Mouse (Mus musculus) right cerebral cortex, postnatal 4 days (tissue): ENCODE results near the gene Zfp174.
"Not testable (repeated sequence)": the region's sequence is repeated elsewhere in the genome, so short reads cannot be mapped to it uniquely, and the experiment has no call there.

Experiments used
- DNase-seq: peaks from one replicate; pipeline ENCODE4 v3.0.0-alpha.2; 2022

The Zfp174 gene

DNA sequence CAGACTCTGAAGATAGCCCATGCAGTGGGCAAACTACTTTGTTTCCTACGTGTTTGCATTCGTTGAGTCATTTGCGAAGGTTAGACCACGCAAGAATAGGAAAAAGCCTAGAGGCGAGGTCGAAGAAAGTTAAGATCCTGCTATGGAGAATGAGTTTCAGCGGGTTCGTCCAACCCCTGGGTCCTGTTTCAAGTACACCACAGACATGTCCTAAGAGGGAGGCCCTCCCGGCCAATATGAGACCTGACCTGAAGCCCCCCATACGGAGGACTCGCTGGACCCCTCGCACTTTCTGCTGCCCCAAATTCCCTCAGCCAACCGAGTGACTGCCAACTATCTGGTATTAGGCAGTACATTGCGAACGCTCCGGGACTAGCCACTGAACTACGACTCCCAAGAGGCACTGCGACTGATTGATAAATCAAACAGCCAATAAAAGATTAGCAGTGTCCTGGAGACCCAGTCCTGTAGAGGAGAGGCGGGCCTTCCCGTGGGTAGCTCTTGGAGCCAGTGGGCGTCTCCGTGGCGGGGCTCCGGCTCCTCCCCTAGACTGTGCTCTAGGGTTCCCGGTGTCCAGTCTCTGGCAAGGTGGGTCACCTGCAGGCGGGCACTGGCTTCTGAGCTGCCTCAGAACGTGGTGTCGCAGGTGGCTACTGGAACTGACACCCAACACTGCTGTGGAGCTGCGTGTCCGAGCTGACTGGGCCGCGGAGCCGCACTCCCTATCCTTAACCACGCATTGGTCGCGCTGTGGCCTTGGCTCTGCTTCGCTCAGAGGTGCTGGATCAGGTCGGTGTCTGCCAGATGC, at the start of gene Zfp174:
Zfp174 (plus strand) TSS at position 558 of the 808 bp plus-strand sequence.
- DNase-seq = peak; percentile 82

DNA sequence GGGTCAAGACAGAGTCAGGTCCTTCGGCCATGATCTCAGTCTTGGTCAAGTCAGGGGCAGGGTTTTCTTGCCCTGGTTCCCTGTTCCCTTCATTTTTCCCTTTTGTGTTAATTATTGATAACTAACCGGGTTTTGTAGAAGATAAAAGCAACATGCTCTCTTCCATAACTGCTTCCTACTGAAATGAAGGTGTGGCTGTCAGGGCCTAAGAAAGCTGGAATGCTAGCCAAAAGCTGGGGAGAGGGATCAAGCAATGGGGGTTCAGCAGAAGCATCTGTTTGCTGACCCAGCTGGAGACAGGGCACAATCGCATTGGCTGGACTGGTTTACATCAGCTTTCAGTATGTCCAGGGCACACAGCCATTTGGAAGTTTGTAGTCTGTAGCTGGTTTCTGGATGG, 38.9 kb upstream of the Zfp174 start:
- no peak for DNase-seq

DNA sequence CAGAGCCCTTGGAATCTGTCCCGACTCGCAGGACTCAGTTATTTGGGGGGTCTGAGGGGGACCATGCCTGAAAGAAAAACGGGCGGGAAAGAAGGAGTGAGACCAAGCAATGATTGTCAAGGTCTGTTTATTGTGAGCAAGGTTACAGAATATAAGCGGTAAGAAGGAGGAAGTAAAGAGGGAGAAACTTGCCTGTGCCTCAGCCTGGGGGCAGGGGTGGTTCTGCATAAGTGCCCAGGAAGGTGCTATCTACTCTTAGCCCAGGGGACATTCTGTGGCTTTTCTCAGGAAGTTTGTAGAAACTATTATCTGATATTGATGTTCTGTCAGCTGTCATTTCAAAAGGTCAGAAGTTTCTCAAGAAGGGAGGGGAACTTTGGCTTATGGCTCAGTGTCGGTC, 32.4 kb upstream of the Zfp174 start:
- DNase-seq = not testable (repeated sequence)

DNA sequence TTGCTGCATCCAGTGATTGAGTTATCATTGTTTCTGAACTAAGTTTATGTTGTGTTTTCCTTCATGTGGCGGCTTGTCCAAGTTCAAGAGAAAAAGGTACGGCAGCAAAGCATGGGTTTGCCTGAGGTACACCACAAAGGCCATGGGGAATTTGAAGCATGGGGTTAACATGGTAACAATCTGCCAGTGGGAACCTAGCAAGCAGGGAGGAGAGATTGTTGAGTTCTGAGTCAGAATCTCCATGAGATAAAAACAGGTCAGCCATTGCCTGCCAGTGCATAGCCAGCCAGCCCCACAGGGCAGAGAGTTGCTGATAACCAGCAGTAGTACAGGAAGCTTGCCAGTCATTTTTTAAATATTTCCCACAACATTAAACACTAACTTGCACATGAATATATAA, 26.9 kb upstream of the Zfp174 start:
- DNase-seq = no peak

DNA sequence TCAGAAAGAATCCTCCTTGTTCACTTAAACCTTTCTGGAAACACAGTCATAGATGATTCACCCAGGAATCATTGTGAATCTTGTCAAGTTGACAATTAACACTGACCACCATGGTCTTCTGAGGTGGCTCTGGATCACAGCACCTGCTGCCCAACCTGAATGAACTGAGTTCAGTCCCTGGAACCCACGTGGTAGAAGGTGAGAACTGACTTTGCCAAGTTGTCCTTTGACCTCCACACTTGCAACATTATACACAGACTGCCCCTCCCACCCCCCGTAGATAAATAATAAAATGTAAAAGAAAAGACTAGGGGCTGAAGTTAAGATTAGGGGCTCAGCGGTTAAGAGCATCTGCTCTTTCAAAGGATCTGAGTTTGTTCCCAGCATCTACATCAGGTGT, 19.0 kb upstream of the Zfp174 start:
- DNase-seq = no peak

DNA sequence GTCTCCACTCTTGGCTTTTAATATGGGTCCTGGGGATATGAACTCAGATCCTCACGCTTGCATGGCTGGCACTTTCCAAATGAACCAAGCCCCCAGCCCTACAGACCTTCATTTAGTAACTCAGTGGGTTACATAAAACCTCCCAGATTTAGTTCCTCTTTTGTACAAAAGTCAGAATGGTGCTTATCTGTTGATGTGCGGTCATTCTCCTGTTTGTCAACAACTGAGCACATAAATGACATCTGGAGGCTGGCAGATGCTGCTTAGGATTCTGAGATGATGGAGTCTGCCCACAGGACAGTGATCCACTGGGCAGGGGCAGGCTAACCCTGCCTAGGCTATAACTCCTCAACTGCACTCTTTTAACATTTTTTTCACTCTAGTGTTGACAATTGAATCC, 17.3 kb upstream of the Zfp174 start:
- no peak for DNase-seq

DNA sequence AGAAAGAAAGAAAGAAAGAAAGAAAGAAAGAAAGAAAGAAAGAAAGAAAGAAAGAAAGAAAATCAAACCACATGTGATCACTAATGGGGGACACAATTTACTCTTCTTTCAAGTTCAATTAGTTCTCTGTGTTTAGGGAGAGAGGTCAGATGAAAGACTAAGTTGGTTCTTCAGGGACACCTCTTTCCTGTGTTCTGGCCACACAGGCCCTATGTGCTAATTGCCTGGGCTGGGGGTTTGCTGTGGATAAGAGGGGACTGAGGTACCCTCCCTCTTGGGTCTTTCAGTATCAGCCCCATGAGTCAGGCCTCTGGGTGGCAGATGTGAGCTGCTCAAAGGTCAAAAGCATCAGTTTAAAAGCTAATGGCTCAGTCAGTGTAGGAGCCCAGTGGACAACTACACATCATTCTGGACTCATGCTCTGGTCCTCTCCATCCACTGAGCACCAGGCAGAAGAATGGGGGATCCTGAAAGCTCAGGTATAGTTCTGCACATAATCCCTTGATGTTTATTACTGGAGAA, 16.4 kb upstream of the Zfp174 start, which contains the start of gene Olfr15:
Olfr15 (plus strand) TSS at position 291 of the 522 bp plus-strand sequence.
- DNase-seq = no peak

DNA sequence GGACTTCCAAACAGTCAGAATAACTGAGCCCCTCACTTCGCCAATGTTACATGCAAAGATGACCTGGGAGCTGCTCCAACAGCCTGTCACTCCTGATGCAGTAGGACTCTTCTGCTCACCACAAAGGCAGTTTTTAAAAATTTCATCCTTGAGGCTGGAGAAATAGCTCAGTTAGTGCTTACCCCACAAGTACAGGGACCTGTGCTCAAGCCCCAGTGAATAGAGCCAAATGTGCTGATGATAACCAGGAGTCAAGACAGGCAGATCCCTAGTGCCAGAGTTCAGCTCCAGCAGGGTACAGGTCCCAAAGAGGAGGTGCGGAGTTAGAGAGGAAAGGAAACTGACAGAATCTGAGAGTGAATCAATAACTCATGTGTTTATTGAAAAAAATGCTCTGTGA, 11.6 kb upstream of the Zfp174 start:
- DNase-seq = no peak

DNA sequence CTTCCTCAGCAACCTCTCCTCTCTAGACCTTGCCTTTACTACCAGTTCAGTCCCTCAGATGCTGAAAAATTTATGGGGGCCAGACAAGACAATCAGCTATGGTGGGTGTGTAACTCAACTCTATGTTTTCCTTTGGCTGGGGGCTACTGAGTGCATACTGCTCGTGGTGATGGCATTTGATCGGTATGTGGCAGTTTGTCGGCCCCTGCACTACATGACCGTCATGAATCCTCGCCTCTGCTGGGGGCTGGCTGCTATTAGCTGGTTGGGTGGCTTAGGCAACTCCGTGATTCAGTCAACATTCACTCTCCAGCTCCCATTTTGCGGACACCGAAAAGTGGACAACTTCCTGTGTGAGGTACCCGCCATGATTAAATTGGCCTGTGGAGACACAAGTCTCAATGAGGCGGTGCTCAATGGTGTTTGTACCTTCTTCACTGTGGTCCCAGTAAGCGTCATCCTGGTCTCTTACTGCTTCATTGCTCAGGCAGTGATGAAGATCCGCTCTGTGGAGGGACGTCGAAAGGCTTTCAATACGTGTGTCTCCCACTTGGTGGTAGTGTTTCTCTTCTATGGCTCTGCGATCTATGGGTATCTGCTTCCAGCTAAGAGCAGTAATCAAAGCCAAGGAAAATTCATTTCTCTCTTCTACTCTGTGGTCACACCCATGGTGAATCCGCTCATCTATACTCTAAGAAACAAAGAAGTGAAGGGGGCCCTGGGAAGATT, 7.7 kb upstream of the Zfp174 start:
- no peak for DNase-seq

DNA sequence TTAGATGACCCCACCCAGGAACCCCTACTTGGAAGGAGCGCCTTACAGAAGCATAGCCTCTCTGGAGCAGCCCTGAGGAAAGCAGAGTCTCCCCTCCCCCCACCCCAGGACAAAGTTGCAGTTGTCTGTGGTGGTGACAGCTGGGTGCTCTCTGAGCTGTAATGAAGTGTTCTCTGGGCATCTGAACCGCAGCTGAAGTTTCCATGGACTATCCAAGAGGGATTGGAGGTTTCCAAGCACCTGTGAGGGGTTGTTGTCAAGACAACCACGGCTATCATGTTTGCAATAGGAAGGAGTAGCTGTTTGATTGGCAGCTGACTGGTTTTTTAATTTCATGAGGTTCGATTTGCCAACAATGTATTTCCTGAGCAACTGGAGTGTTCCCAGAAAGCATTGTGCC, 4.1 kb upstream of the Zfp174 start:
- DNase-seq = no peak

DNA sequence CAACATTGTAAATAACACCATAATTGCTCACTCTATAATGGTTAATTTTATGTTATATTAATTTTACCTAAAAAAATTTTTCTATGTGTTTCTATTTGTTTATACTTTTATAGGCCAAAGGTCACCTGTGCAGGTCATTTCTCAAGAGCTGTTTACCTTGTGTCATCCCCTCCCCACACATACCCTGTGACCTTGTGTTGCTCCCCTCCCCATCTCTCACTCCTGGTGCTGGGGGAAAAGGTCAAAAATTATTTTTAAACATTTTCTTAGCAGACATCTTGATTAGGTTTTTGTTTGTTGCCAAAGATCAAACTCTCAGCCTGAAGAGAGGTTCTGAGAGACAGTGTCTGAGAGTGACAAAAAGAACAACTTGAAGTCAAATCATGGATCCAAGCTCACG, 3.3 kb upstream of the Zfp174 start:
- no peak for DNase-seq

DNA sequence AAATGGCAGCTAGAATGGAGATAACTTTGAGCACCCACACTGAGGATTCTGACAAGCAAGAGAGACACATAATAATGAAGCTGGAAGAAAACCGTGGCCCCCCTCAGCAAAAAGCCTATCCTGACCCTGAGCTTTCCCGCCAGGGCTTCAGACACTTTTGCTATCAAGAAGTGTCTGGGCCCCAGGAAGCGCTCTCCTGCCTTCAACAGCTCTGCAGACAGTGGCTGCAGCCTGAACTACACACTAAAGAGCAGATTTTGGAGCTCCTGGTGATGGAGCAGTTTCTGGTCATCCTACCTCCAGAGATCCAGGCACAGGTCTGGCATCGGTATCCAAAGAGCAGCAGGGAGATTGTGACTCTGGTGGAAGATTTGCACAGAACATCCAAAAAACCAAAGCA, 803 bp downstream of the Zfp174 start:
- no peak for DNase-seq

DNA sequence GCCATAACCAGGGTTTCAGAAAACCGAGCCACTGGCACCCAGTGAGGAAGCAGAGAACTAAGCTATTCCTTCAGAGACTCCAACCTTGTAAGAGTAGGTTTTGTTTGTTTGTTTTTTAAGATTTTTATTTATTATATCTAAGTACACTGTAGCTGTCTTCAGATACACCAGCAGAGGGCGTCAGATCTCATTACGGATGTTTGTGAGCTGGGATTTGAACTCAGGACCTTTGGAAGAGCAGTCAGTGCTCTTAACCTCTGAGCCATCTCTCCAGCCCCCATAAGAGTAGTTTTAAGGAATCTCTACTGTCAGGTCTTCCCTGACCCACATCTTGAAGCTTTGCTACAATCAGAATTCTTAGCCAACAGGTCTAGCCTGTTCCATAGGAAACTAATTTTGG, 1.3 kb downstream of the Zfp174 start:
- no peak for DNase-seq

DNA sequence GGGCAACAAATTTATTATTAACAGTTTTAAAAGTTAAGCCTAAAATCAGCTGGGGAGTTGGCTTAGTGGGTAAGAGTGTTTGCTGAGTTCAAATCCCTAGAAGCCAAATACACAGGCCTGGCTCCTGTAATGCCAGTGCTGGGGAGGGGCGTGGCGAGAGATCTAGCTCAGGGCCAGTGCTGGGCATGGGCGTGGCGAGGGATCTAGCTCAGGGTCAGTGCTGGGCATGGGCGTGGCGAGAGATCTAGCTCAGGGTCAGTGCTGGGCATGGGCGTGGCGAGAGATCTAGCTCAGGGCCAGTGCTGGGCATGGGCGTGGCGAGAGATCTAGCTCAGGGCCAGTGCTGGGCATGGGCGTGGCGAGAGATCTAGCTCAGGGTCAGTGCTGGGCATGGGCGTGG, 4.2 kb downstream of the Zfp174 start:
- not testable (repeated sequence) for DNase-seq

DNA sequence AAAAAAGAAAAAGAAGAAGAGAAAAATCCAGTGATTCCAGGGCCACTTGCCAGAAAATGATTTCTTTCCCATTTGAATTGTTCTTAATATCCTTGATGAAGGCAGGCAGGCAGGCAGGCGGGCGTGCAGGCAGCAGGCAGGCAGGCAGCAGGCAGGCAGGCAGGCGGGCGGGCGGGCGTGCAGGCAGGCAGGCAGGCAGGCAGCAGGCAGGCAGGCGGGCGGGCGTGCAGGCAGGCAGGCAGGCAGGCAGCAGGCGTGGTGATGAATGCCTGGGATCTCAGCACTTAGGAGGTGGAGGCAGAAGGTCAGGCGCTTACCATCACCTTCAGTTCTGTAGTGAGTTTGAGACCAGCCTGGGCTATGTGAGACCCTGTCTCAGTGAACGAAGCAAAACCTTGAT, 5.5 kb downstream of the Zfp174 start:
- DNase-seq = no peak

DNA sequence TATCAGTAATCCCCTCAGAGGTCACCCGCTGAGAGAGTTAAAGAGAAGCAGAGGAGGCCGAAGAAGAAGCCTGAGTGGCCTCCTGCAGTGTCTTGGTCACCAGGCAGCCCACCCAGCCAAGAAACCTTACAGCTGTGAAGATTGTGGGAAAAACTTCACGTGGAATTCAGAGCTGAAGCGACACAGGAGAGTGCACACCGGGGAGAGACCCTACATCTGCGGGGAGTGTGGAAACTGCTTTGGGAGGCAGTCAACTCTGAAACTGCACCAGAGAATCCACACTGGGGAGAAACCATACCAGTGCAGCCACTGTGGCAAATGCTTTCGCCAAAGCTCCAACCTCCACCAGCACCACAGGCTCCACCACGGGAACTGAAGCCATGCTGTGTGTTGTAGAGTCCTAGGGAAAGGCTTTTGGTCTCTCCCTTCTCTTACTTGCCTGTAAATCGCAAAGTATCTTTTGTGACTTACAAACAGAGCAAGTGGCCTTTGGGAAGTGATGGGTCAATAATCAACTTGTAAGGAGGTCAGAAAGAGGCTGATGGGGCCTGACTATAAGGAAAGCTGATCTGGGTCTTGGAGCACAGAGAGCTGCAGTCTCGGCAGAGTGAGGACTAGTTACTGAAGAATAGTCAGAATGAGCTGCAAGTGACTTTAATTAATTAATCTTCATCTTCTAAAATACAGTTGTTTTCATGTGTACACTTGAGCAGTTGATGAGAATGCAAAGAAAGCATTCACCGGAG, 7.5 kb downstream of the Zfp174 start:
- DNase-seq = no peak

DNA sequence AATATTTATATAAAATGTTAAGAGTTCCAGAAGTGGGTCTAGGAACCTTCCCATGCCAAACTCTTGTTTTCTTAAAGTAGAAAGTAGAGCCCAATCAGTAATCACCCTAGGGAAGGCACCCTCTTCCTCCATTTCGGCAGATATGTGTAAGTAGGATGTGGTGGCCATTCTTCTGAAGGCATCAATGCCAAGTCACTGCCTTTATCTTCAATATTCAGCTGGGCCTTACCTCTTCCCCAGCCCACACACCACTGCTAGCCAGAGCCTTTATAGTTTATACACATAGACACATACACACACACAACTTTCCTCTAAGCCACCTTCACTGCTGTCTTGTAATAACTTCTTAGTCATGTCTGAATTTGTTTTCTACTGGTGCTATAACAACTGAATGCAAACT, 8.7 kb downstream of the Zfp174 start:
- no peak for DNase-seq

DNA sequence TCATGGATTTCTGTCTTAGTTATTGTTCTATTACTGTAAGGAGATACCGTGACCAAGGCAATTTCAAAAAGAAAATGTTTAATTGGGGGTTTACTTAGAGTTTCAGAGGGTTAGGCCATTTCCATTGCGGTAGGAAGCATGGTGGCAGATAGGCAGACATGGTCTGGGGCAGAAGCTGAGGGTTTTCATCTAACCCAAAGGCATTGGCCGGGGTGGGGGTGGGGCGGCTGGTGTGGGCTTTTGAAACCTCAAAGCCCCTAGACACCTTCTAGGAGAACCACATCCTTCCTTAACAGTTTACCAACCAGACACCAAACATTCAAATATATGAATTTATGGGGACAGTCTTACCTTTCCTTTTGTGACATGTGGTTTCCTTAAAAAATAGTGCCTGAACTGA, 12.2 kb downstream of the Zfp174 start:
- DNase-seq = no peak

DNA sequence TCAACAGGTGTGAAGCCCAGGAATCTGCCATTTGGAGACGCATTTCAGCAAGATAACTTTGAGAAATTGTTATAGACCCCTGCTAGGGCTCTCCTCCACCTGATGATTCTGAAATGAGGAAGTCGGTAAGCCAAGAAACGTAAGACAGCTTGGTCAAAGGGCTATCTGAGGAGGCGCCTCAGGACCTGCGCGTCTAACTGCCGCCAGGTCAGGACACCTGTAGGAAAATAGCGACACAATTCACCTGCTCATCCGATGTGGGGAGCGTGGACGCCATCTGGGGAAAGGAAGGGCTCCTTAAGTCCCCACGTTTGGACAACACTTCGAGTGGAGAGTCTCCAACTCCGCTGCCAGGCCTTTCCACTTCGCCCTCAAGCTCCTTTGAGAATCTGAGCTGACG, 24.7 kb downstream of the Zfp174 start:
- no peak for DNase-seq

DNA sequence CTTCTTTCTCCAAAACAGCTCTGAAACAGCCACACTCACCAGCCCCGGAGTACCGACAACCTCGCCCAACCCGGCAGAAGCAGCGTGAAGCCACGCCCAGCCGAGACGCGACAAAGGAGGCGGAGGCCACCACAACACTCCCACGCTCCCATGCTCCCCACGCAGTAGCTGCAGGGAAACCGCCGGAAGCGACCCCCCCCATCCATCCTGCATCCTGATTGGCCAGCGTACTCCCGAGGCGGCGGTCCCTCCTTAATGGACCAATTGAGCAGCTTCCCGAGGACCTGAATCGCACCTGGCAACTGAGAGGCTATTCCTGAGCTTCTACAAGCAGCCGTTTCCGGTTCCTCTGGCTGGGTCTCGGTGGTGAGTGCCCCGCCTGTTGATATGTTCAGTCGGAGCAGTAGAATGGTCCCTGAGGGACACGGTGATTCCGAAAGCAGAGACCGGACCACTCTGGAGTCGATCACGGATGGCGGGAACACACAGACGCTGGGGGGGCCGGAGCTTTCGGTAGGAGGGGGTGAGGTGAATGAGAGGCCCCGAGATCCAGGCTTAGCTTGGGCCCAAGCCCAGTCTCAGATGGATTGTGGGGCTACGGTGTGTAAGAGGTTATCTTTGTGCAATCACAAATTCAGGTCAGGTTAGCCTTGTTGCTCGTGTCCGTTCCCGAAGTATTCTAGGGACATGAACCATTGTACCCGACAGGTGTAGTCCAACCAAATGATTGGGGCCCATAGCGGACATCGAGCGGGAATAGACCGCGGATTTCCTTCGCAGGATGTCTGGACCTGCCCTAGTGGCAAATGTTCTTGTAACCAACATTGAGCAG, 25.4 kb downstream of the Zfp174 start, which contains the start of gene Naa60:
Naa60 (plus strand) TSS at position 160 of the 832 bp plus-strand sequence.
- DNase-seq = peak; percentile 89

DNA sequence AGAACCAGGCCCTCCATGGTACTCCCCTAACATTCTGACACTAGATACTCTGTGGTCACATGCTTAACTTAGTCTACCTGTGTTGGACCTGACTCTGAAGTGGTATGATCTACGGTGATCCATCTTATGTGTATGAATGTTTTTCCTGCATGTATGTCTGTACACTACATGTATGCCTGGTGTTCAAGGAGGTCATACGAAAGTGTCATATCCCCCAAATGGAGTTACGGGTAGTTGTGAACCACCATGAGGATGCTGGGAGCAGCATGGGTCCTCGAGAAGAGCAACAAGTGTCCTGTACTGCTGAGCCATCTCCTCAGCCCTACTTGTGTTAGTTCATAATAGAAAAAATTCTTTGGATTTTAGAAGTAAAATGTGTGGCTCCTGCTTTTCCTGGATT, 29.3 kb downstream of the Zfp174 start:
- DNase-seq = no peak
